Mouse (Mus musculus): ENCODE results near the gene Dbn1. TPM values are rescaled to one million over a fixed set of nuclear protein-coding genes. Genes with fewer than 3 reads are reported as not detected.

The Dbn1 gene
- polyA plus RNA-seq, 1 experiment from 2014 or later: 153 TPM

- H3K4me1 ChIP-seq (ENCODE audit: insufficient read depth): peaks cover 19% of the 10 kb centered on the region
Measured at GRCm38 (mm10) chr13:55486916-55487577, 864 bp downstream of the Dbn1 start.

GRCm38 (mm10) chr13:55486029-55486794, 1.7 kb downstream of the Dbn1 start:
- H3K4me1 ChIP-seq (ENCODE audit: insufficient read depth): peaks cover 19% of the 10 kb centered on the region
- no peak overlapping the region for H3K27ac ChIP-seq (ENCODE audit: low read depth)
- peak overlapping the region; percentile 99 for H3K9ac ChIP-seq
- peak; percentile 17; the same call in 1 of the 2 replicates for TF ChIP-seq CTCF (IDR thresholded peaks at IDR 0.05; ENCODE audit: low read depth)
- ATAC-seq (ENCODE audit: insufficient read depth) (no peak), DNase-seq (peak; percentile 70)
- no peaks in the 10 kb centered on the region for H3K9me3 ChIP-seq (ENCODE audit: low read depth, low read length)
- H3K36me3 ChIP-seq (ENCODE audit: insufficient read depth): peaks cover 23% of the 10 kb centered on the region
- H3K4me3 ChIP-seq (ENCODE audit: low read depth, low read length): peak overlapping the region; percentile 93
- no peaks in the 10 kb centered on the region for H3K27me3 ChIP-seq (ENCODE audit: insufficient read depth, low read length)
- WGBS: 32% methylated on average over 14 of the region's 14 CpGs
- H3K4me2 ChIP-seq: peak overlapping the region; percentile 90

More at GRCm38 (mm10) chr13:55486916-55487577, 864 bp downstream of the Dbn1 start:
- ATAC-seq (ENCODE audit: insufficient read depth) (peak; percentile 56), DNase-seq (peak; percentile 61)
- H3K4me3 ChIP-seq (ENCODE audit: low read depth, low read length): peak overlapping the region; percentile 93
- H3K4me2 ChIP-seq: peak overlapping the region; percentile 90
- peak overlapping the region; percentile 99 for H3K9ac ChIP-seq
- no peaks in the 10 kb centered on the region for H3K27me3 ChIP-seq (ENCODE audit: insufficient read depth, low read length)
- TF ChIP-seq CTCF (IDR thresholded peaks at IDR 0.05; ENCODE audit: low read depth): no peak
- H3K27ac ChIP-seq (ENCODE audit: low read depth): peak overlapping the region; percentile 93
- peaks cover 14% of the 10 kb centered on the region for H3K36me3 ChIP-seq (ENCODE audit: insufficient read depth)
- H3K9me3 ChIP-seq (ENCODE audit: low read depth, low read length): no peaks in the 10 kb centered on the region
- under 1% methylated on average over 29 of the region's 29 CpGs for WGBS

GRCm38 (mm10) chr13:55484520-55485088, 3.3 kb downstream of the Dbn1 start:
- Histone ChIP-seq H3K9me3 (ENCODE audit: low read depth, low read length) (no peaks in the 10 kb centered on the region), H3K4me1 (ENCODE audit: insufficient read depth) (peaks cover 19% of the 10 kb centered on the region), H3K4me2 (peak overlapping the region; percentile 27), H3K9ac (no peak overlapping the region; the same call in 1 of the 2 replicates), H3K36me3 (ENCODE audit: insufficient read depth) (peaks cover 38% of the 10 kb centered on the region), H3K27ac (ENCODE audit: low read depth) (no peak overlapping the region), H3K4me3 (ENCODE audit: low read depth, low read length) (no peak overlapping the region), H3K27me3 (ENCODE audit: insufficient read depth, low read length) (no peaks in the 10 kb centered on the region)
- no peak for TF ChIP-seq CTCF (IDR thresholded peaks at IDR 0.05; ENCODE audit: low read depth)
- WGBS: 37% methylated on average over 7 of the region's 7 CpGs
- no peak for ATAC-seq (ENCODE audit: insufficient read depth)
- no peak for DNase-seq

GRCm38 (mm10) chr13:55483593-55483992, 4.3 kb downstream of the Dbn1 start:
- H3K36me3 ChIP-seq (ENCODE audit: insufficient read depth): peaks cover 47% of the 10 kb centered on the region
- DNase-seq: peak; percentile 23
- H3K4me1 ChIP-seq (ENCODE audit: insufficient read depth): peaks cover 19% of the 10 kb centered on the region

GRCm38 (mm10) chr13:55483071-55483470, 4.8 kb downstream of the Dbn1 start:
- DNase-seq: no peak
- H3K27ac ChIP-seq (ENCODE audit: low read depth): 0 out of 2 replicates have a peak overlapping the region, but pooled peaks have one; percentile 9
- TF ChIP-seq CTCF (IDR thresholded peaks at IDR 0.05; ENCODE audit: low read depth): no peak
- WGBS: 27% methylated on average over 9 of the region's 9 CpGs
- no peaks in the 10 kb centered on the region for H3K9me3 ChIP-seq (ENCODE audit: low read depth, low read length)
- H3K36me3 ChIP-seq (ENCODE audit: insufficient read depth): peaks cover 50% of the 10 kb centered on the region
- H3K4me2 ChIP-seq: no peak overlapping the region; the same call in 1 of the 2 replicates
- ATAC-seq (ENCODE audit: insufficient read depth): no peak
- H3K4me3 ChIP-seq (ENCODE audit: low read depth, low read length): no peak overlapping the region
- H3K9ac ChIP-seq: 0 out of 2 replicates have a peak overlapping the region, but pooled peaks have one; percentile 5
- H3K4me1 ChIP-seq (ENCODE audit: insufficient read depth): peaks cover 19% of the 10 kb centered on the region
- H3K27me3 ChIP-seq (ENCODE audit: insufficient read depth, low read length): no peaks in the 10 kb centered on the region

More at GRCm38 (mm10) chr13:55483593-55483992, 4.3 kb downstream of the Dbn1 start:
- H3K27me3 ChIP-seq (ENCODE audit: insufficient read depth, low read length): no peaks in the 10 kb centered on the region
- 45% methylated on average over 15 of the region's 15 CpGs for WGBS
- H3K4me2 ChIP-seq: peak overlapping the region; percentile 27; the same call in 1 of the 2 replicates
- TF ChIP-seq CTCF (IDR thresholded peaks at IDR 0.05; ENCODE audit: low read depth): no peak
- H3K27ac ChIP-seq (ENCODE audit: low read depth): no peak overlapping the region
- H3K9me3 ChIP-seq (ENCODE audit: low read depth, low read length): no peaks in the 10 kb centered on the region
- no peak overlapping the region for H3K4me3 ChIP-seq (ENCODE audit: low read depth, low read length)
- no peak overlapping the region for H3K9ac ChIP-seq
- no peak for ATAC-seq (ENCODE audit: insufficient read depth)

- TF ChIP-seq CTCF (IDR thresholded peaks at IDR 0.05; ENCODE audit: low read depth): peak; percentile 40; the same call in 1 of the 2 replicates
- DNase-seq: peak; percentile 54
- H3K27ac ChIP-seq (ENCODE audit: low read depth): 0 out of 2 replicates have a peak overlapping the region, but pooled peaks have one; percentile 9
- ATAC-seq (ENCODE audit: insufficient read depth): no peak
- 56% methylated on average over 7 of the region's 7 CpGs for WGBS
- no peak overlapping the region for H3K4me3 ChIP-seq (ENCODE audit: low read depth, low read length)
- H3K36me3 ChIP-seq (ENCODE audit: insufficient read depth): peaks cover 56% of the 10 kb centered on the region
- H3K4me1 ChIP-seq (ENCODE audit: insufficient read depth): peaks cover 19% of the 10 kb centered on the region
- H3K27me3 ChIP-seq (ENCODE audit: insufficient read depth, low read length): no peaks in the 10 kb centered on the region
- H3K4me2 ChIP-seq: no peak overlapping the region
- no peaks in the 10 kb centered on the region for H3K9me3 ChIP-seq (ENCODE audit: low read depth, low read length)
- no peak overlapping the region for H3K9ac ChIP-seq
Measured at GRCm38 (mm10) chr13:55482542-55482941, 5.4 kb downstream of the Dbn1 start.
